Mouse (Mus musculus): ENCODE measurements at regions not wholly inside any gene's neighbourhood (a gene's known extent, or its start where the extent isn't known, plus 50 kb on each side); places are given as distances from the start of the nearest gene placed in this dataset.

DNA sequence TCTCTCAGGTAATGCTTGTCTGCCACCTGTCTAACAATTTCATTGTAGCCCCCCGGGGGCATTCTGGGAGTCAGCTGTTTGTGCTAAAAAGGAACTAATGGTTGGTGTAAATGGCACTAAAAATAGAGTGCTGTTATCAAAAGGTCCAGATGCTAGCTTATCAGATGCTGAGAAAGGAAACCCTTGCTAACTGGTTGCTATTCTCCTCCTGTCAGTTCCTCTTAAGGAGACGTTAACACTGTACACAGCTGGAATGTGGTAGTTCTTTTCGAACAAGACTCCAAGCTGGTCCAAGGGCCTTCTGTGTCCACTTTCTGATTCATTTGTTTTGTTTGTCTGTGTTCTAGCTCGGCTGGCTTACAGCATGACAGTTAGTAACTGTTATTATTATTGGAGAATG, 592.0 kb downstream of the Ofcc1 start:
- no peak overlapping the region for H3K4me2 ChIP-seq
- H3K4me3 ChIP-seq (replicated peaks): no peak overlapping the region
- no peak for ATAC-seq (ENCODE audit: insufficient read depth, low FRiP score, low read depth)
- no peaks in the 10 kb centered on the region for H3K9me3 ChIP-seq
- no peak overlapping the region for H3K27ac ChIP-seq
- 45% methylated on average over 4 of the region's 4 CpGs for WGBS
- H3K9ac ChIP-seq: no peak overlapping the region
- H3K4me1 ChIP-seq: no peaks in the 10 kb centered on the region
- H3K27me3 ChIP-seq (replicated peaks): no peaks in the 10 kb centered on the region
- H3K36me3 ChIP-seq: no peaks in the 10 kb centered on the region

DNA sequence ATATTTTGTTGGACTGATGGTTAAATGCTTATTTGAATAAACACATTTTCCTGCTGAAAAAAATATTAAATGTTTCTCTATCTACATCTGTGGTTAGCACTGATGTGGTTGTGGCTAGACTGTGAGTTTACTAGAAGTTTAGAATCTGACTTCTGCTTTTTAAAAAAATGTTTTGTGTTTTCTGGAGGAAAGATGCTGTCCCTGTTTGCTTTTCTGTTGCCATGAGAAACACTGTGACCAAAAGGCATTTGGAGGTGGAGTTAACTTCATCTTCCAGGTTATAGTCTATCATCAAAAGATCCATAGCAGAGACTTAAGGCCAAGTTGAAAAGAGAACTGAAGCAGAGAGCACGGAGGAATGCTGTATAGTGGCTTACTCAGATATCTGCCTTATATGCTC, 594.4 kb downstream of the Ofcc1 start:
- no peaks in the 10 kb centered on the region for H3K9me3 ChIP-seq
- WGBS: 86% methylated on average over 1 of the region's 1 CpGs

More for the DNA sequence above, 594.4 kb downstream of the Ofcc1 start:
- Histone ChIP-seq H3K36me3 (no peaks in the 10 kb centered on the region), H3K9ac (no peak overlapping the region), H3K27ac (no peak overlapping the region), H3K4me2 (no peak overlapping the region), H3K4me3 (replicated peaks) (no peak overlapping the region), H3K27me3 (replicated peaks) (no peaks in the 10 kb centered on the region), H3K4me1 (no peaks in the 10 kb centered on the region)
- no peak for ATAC-seq (ENCODE audit: insufficient read depth, low FRiP score, low read depth)

Data from stomach, embryonic 15.5 days (tissue).